Mouse (Mus musculus) retina, postnatal 1 day (tissue): Measurements from ENCODE around the gene Pla2g4f.
A peak's percentile ranks its signal among the peaks of the same experiment; 100 is the strongest.

Experiments
- DNase-seq: peaks from one replicate; pipeline ENCODE4 v3.0.0-alpha.2; 2012

The Pla2g4f gene

GRCm38 (mm10) chr2:120276951-120277350 is 37.0 kb downstream of the Pla2g4f start:
- no peak for DNase-seq

- DNase-seq: peak; percentile 44
Observed at GRCm38 (mm10) chr2:120268635-120269034, 45.3 kb downstream of the Pla2g4f start.

- peak; percentile 27 for DNase-seq
Observed at GRCm38 (mm10) chr2:120265523-120265922, 48.4 kb downstream of the Pla2g4f start.

- peak; percentile 75 for DNase-seq
Observed at GRCm38 (mm10) chr2:120264858-120265257, 49.1 kb downstream of the Pla2g4f start.

GRCm38 (mm10) chr2:120262876-120263275 is 51.1 kb downstream of the Pla2g4f start:
- DNase-seq: no peak

- DNase-seq: no peak
Observed at GRCm38 (mm10) chr2:120261346-120261745, 52.6 kb downstream of the Pla2g4f start.

GRCm38 (mm10) chr2:120256259-120256658 is 57.7 kb downstream of the Pla2g4f start:
- no peak for DNase-seq

- no peak for DNase-seq
Observed at GRCm38 (mm10) chr2:120252644-120253043, 61.3 kb downstream of the Pla2g4f start.
